Mouse (Mus musculus) limb, embryonic 14.5 days (tissue): ENCODE results near the gene Cep63. TPM values are rescaled to one million over a fixed set of nuclear protein-coding genes. Genes with fewer than 3 reads are reported as not detected.
A peak's percentile ranks its signal among the peaks of the same experiment; 100 is the strongest.

Experiments used
- ATAC-seq: fragments of 200-750 bp; cut with Nextera tagmentation; 2 replicates; pipeline ENCODE4 v1.8.0; 2017; ENCODE audit warnings: low read depth, moderate number of reproducible peaks, moderate TSS enrichment; ENCODE audit not compliant: low FRiP score
- DNase-seq: peaks from one replicate; pipeline ENCODE4 v3.0.0-alpha.2; 2015; ENCODE audit warnings: low spot score
- H3K27ac ChIP-seq: fragments of 300-500 bp; sonication (generic); replicated peaks from 2 replicates; pipeline ENCODE4 v1.5.1; 2014; ENCODE audit warnings: low read depth, mild to moderate bottlenecking, low read length, moderate library complexity, mixed read lengths
- H3K27me3 ChIP-seq: fragments of 300-500 bp; sonication (generic); 2 replicates; pipeline ENCODE4 v1.6.1; 2014; ENCODE audit warnings: low read length, mixed read lengths; ENCODE audit not compliant: control insufficient read depth, insufficient read depth
- H3K36me3 ChIP-seq: fragments of 300-500 bp; sonication (generic); 2 replicates; pipeline ENCODE4 v1.6.1; 2014; ENCODE audit warnings: mild to moderate bottlenecking, low read length, moderate library complexity, mixed read lengths; ENCODE audit not compliant: control insufficient read depth, insufficient read depth
- H3K4me1 ChIP-seq: fragments of 300-500 bp; sonication (generic); 2 replicates; pipeline ENCODE4 v1.6.1; 2014; ENCODE audit warnings: antibody characterized with exemption, low read length, mixed read lengths; ENCODE audit not compliant: control insufficient read depth, insufficient read depth
- H3K4me2 ChIP-seq: fragments of 300-500 bp; sonication (generic); replicated peaks from 2 replicates; pipeline ENCODE4 v1.6.1; 2014; ENCODE audit warnings: low read depth, mild to moderate bottlenecking, low read length, moderate library complexity; ENCODE audit not compliant: severe bottlenecking
- H3K4me3 ChIP-seq: fragments of 300-500 bp; sonication (generic); replicated peaks from 2 replicates; pipeline ENCODE4 v1.5.1; 2014; ENCODE audit warnings: low read length
- H3K9ac ChIP-seq: fragments of 300-500 bp; sonication (generic); 2 replicates; pipeline ENCODE4 v1.6.1; 2014; ENCODE audit warnings: mild to moderate bottlenecking, low read depth, low read length, moderate library complexity; ENCODE audit not compliant: severe bottlenecking
- H3K9me3 ChIP-seq: fragments of 300-500 bp; sonication (generic); 2 replicates; pipeline ENCODE4 v1.6.1; 2016; ENCODE audit warnings: low read length; ENCODE audit not compliant: control insufficient read depth
- POLR2A ChIP-seq: fragments of 200-500 bp; IDR thresholded peaks from 2 replicates; pipeline ENCODE4 v1.8.0; 2012; ENCODE audit warnings: inconsistent platforms, mild to moderate bottlenecking, moderate library complexity, borderline replicate concordance; ENCODE audit not compliant: insufficient read depth, insufficient read length; ENCODE audit errors: extremely low read depth
- WGBS: fragments of 180-500 bp; shearing (Covaris S2); extraction: QIAGEN DNeasy Blood & Tissue Kit; methylation state at CpG from one replicate; pipeline ENCODE4 v1.1.7; 2014; 5-methylcytosine and 5-hydroxymethylcytosine counted together
- polyA plus RNA-seq, 2 experiments: library from polyadenylated mRNA; depleted of rRNA in 1 of 2; stranded (reverse) in 1 of 2; unstranded in 1 of 2; fragments of >200 nt; fragmentation: Nextera tagmentation in 1 of 2; extraction: Ambion mirVana in 1 of 2; gene quantifications; 2 replicates each; pipeline versions ENCODE4 v1.2.1 to v1.2.3; 2012 to 2014

Gene Cep63
- polyA plus RNA-seq (2012; rRNA removed) (15.2 and 28.1 TPM in 2 replicates), polyA plus RNA-seq (2014; fragmentation: Nextera tagmentation; extraction: Ambion mirVana) (44.1 and 45.3 TPM in 2 replicates)

DNA sequence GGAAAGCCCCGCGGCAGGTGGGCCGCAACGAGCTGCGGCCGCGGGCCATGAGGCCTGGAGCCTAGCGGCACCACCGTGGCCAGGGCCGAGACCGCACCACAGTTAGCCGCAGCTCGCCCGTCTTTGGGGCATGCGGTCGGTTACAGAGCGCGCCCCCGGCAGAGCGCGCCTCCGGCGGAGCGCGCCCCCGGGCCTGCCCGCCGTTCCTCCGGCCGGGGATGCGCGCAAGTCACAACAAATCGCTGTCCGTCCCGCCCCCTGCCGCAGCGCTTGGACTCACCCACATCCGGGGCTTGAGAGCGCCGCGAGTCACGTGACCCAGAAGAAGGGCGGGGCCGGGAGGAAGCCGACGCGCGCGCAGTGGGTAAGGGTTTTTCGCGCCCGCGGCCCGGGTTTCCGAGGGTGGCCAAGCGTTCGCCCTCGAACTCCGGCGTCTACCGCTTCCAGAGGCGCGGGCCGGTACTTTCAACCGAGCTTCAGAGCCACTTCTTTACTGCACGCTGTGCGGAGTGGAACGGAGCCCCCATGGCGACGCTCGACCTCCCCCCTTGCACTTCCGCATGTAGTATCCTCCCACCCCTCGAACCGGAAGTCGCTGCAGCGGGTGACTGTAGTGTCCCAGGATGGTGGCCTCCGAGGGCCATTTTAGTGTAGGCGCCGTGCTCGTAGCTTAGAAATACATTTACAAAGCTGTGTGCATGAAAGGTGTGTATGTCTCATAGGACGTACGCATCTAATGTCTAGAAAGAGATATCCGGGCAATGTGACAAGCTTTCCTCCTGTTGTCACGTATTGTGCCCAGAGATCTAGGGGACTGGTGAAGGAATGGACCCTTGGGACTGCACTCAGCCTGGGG, at the start of gene Cep63, which contains the start of gene Anapc13:
Cep63 (minus strand) TSS at position 552 of the 856 bp plus-strand sequence.
Anapc13 (plus strand) TSS at position 314 of the 856 bp plus-strand sequence.
- H3K36me3 ChIP-seq, result peaks cover 5% of the 10 kb centered on the region; the same call in 1 of the 2 replicates
- peak; percentile 79; the same call in 1 of the 2 replicates for TF ChIP-seq POLR2A
- peak within 1 kb of the TSS; percentile 96 for H3K27ac ChIP-seq
- peak within 1 kb of the TSS; percentile 98 for H3K9ac ChIP-seq
- H3K4me3 ChIP-seq, result peak within 1 kb of the TSS; percentile 95
- H3K27me3 ChIP-seq, result no peaks in the 10 kb centered on the region
- peak; percentile 95 for ATAC-seq
- peaks cover 14% of the 10 kb centered on the region for H3K4me1 ChIP-seq
- DNase-seq, result peak; percentile 95
- under 1% methylated on average over 61 of the region's 84 CpGs for WGBS
- H3K9me3 ChIP-seq, result no peaks in the 10 kb centered on the region
- H3K4me2 ChIP-seq, result peak within 1 kb of the TSS; percentile 67

DNA sequence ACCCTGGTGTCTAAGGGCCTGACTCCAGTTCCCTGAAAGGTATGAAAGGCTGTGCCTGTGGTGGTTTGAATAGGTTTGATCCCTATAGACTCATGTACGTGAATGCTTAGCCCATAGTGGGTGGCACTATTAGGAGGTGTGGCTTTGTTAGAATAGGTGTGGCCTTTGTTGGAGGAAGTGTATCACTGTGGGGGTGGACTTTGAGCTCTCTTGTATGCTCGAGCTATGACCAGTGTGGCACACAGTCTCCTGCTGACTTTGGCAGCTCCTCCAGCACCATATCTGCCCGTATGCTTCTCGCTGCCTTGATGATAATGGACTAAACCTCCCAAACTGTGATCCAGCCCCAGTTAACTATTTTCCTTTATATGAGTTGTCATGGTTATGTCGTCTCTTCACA, 49.6 kb upstream of the Cep63 start:
- no peak for TF ChIP-seq POLR2A
- Histone ChIP-seq H3K27ac (no peak overlapping the region), H3K9ac (no peak overlapping the region), H3K4me3 (no peak overlapping the region), H3K36me3 (no peaks in the 10 kb centered on the region), H3K9me3 (no peaks in the 10 kb centered on the region), H3K27me3 (no peaks in the 10 kb centered on the region), H3K4me2 (no peak overlapping the region), H3K4me1 (0 out of 2 replicates have a peak, but pooled peaks cover 4% of the 10 kb centered on the region)
- no peak for DNase-seq
- WGBS, result 80% methylated on average over 5 of the region's 5 CpGs
- ATAC-seq, result no peak

DNA sequence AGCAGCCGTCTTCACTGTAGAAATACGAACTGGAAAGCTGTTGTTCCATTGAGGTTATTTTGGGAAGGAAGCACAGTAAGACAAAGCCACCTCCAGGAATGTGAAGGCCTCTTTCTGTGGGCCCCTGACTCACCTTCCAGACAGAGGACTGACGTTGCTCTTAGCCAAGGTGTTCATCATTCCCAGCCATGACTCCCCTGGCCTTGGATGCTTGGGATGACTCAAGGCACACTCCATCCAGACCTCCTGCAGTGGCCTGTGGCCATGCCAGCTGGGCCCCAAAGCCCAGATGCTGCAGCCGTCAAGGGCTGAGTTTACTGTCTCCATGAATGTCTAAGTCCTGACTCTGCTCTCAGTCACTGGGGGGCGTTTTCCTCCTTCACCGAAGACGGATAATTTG, 47.0 kb upstream of the Cep63 start:
- DNase-seq (no peak), ATAC-seq (no peak)
- Histone ChIP-seq H3K9ac (no peak overlapping the region), H3K4me2 (no peak overlapping the region), H3K4me3 (no peak overlapping the region), H3K9me3 (no peaks in the 10 kb centered on the region), H3K27ac (no peak overlapping the region), H3K4me1 (0 out of 2 replicates have a peak, but pooled peaks cover 6% of the 10 kb centered on the region), H3K36me3 (no peaks in the 10 kb centered on the region), H3K27me3 (no peaks in the 10 kb centered on the region)
- TF ChIP-seq POLR2A, result no peak
- 63% methylated on average over 7 of the region's 7 CpGs for WGBS

DNA sequence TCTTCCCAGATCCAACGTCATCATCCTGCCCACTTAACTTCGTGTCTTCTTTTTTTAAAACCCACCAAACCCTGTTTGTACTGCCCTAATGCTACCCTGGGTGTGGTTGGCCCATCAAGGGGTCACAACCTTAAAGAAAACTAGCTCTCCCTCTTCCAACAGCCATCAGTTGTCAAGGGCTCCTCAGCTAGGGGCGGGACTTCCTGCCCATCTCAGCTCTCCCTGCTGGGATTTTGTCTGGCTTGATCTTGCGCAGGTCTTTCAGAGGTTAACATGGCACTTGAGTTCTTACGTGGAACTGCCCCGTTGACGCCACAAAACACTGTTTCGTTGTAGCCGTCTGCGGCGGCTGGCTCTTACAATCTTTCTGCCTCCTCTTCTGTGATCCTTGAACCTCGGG, 42.6 kb upstream of the Cep63 start:
- no peak for ATAC-seq
- WGBS, result 85% methylated on average over 12 of the region's 12 CpGs

DNA sequence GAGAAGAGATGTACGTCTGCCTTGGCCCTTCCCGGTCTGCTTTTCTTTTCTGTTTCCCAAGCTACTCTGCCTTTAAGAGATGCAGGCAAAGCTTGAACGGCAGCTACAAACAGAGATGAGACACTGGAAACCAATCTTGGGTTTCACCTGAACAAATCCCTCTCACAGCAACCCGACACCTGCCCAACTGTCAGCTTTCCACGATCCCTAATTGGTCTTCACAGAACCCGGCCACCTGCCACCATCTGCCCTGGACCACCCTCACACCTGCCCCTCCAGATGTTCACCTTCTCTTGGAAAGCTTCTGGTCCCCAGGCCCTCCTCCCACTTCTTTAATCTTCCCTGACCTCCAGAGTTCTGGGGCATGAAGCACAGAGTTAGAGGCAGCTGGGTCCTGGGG, 41.8 kb upstream of the Cep63 start:
- WGBS, result 19% methylated on average over 6 of the region's 6 CpGs
- no peak overlapping the region for H3K4me3 ChIP-seq
- H3K36me3 ChIP-seq, result no peaks in the 10 kb centered on the region
- no peaks in the 10 kb centered on the region for H3K9me3 ChIP-seq
- peaks cover 7% of the 10 kb centered on the region; the same call in 1 of the 2 replicates for H3K4me1 ChIP-seq
- no peak for DNase-seq
- no peak overlapping the region for H3K27ac ChIP-seq
- H3K27me3 ChIP-seq, result no peaks in the 10 kb centered on the region
- H3K4me2 ChIP-seq, result no peak overlapping the region
- no peak for ATAC-seq
- no peak for TF ChIP-seq POLR2A
- no peak overlapping the region for H3K9ac ChIP-seq

More for the DNA sequence above, 42.6 kb upstream of the Cep63 start:
- Histone ChIP-seq H3K4me1 (peaks cover 11% of the 10 kb centered on the region; the same call in 1 of the 2 replicates), H3K4me2 (no peak overlapping the region), H3K4me3 (no peak overlapping the region), H3K9ac (no peak overlapping the region), H3K27ac (no peak overlapping the region), H3K27me3 (no peaks in the 10 kb centered on the region), H3K36me3 (no peaks in the 10 kb centered on the region), H3K9me3 (no peaks in the 10 kb centered on the region)
- no peak for DNase-seq
- no peak for TF ChIP-seq POLR2A
